Mouse (Mus musculus): ENCODE measurements at regions not wholly inside any gene's neighbourhood (a gene's known extent, or its start where the extent isn't known, plus 50 kb on each side); places are given as distances from the start of the nearest gene placed in this dataset.

GRCm38 (mm10) chr3:50888571-50889210 is 335.6 kb upstream of the Noct start:
- no peak for DNase-seq

GRCm38 (mm10) chr3:50890537-50890936 is 333.7 kb upstream of the Noct start:
- DNase-seq, result no peak

DNA sequence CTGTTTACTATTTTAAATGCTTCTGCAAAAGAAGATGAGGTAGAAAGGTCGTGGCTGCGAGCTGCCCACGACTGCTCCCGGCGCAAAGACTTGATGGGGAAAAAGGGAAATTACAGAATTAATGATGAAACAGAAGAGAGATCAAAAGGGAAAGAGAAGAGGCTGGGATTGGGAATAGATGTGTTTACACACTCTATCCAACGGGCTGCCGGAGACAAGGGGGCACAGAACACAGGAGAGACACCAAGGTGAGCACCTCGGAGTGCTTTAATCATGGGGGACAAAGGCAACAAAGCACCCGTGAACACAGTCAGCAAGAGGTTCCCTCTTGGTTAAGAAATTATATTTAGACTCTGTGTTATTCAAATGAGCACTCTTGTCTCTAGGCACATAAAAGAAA is 326.1 kb upstream of the Noct start:
- no peak for DNase-seq

DNA sequence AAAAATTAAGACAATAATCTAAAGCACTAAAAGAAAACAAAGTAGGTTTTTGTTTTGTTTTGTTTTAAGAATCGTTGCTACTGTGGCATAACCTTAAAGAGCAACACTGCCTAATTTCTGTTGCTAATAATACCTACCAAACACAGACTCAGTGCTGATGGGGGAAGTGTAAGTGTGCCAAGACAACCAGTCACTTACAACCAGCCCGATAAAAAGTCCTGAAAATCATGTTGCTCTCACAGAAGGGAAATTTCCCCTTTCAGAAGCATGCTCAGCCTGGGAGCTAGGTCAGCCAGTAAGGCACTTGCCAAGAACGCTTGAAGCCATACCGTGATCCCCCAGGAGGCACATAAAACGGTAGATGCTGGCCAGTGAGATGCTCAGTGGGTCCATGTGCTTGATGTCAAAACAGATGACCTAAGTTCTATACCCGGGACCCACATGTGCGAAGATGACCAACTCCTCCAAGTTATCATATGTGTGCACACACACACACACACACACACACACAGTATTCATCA is 324.4 kb upstream of the Noct start:
- no peak for DNase-seq

DNA sequence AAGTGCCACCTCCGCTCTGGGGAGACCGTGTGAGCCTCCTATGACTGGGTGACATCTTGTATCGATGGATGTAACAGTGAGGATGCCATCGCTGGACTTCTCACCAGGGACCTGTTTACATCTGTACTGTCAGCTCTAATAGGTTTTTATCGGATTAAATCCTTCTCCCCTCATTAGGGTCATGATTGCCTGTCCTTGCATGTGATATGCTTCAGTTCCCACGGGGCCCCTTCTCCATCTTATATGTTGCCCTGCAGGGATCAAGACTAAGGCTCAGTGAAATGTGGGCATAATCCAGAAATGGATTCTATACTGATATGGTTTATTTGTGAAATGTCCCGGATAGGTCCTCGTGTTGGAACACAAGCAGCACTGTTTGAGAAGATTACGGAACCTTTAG is 323.7 kb upstream of the Noct start:
- no peak for DNase-seq

GRCm38 (mm10) chr3:50901321-50901720 is 322.9 kb upstream of the Noct start:
- DNase-seq, result no peak

- DNase-seq, result no peak
Observed at GRCm38 (mm10) chr3:50902933-50903332, 321.3 kb upstream of the Noct start.

DNA sequence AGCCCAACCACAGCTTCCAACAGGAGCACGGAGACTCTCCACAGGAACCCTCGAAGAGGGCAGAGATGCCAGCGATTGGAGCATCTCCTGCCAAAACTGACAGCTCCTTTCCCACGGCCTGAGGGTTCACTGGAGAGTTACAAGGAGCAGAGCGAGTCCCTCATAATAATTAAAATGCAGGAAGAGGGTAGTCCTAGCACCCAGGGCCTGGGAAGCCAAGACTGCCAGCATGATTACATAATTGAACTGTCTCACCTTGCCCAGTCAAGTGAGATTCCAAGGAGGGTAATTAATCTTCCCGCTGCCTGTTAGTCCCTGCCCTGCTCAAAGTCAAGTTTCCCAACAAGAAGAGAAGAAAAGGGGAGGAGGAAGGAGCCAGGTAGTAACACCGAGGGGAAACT is 319.5 kb upstream of the Noct start:
- DNase-seq, result no peak

DNA sequence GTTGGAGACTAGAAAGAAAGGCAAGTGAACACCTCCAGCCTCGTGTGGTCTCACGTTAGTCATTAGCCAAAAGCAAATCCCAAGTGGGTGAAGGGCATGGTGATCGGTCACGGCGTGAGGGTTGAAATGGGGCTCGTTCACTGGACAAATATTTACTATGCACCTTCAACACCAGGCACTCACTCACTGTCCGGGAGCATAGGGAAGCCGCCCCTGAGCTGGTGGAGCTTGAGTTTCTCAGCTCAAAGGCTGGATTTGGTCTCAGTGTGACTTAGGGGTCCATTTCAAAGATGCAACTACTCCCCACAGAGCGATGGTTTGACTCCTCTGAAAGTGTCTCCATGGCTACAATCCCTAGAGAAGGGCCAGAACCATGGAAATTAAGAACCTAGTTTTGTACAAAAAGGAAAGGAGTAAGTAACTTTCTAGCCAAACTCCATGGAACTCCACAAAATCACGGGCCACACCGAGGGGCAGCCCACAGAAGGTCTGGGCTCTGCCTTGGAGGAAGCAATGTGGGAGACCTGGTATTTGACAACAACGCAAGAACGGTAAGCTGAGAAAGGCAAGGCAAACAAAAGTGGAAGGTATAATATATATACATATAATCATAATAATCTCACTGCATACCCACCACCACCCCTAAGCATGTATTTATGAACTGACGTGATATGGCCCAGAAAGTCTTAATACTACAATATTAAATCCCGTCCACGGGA is 318.8 kb upstream of the Noct start:
- no peak for DNase-seq

- peak; percentile 55 to 82 for DNase-seq
Observed at GRCm38 (mm10) chr3:50905993-50906831, 318.0 kb upstream of the Noct start.

GRCm38 (mm10) chr3:50912980-50913518 is 311.2 kb upstream of the Noct start:
- DNase-seq, result no peak

- no peak for DNase-seq
Observed at GRCm38 (mm10) chr3:50914866-50915365, 309.3 kb upstream of the Noct start.

DNA sequence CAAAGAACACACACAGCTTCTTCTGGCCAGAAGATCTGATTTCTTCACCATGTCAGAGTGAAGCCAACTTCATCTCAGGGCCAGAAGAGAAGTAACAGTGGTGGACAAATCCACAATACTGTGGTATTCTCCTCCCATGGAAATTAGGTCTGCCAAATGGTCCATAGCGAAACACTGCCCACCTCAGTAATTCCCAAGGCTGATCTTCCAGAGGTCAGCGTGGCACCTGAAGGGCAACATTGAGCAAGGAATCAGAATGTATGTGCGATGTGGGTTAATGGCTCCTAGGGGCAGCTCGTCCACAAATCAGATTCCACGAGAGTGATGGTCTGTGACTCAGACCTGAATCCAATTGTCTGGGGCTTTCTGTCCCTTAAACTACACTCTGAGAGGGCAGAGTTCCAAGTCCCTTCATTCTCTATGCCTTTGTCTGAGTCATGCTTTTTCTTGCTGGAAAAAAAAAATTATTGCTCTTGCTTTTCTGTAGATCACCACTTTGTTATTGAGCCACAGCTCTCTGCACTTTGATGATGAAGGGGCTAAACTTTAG is 307.9 kb upstream of the Noct start:
- DNase-seq, result no peak

DNA sequence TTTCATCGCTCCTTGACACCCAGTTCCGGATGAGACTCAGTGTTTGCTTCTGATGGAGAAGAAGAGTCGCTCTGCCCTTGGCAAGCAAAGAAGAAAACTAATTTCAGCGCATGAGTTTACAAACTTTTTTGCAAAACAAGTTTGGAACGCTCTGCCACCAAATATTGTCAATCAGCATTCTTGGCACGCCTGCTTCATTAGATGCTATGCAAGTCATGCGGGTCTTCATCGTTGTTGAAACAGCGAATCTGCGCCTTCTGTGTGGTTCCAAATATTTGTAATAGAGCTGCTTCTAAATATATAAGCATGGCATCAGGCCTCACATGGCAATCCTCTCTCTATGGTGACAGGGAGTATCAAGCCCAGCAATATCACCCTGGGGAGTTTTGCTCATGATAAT is 301.9 kb upstream of the Noct start:
- DNase-seq, result no peak

- DNase-seq, result no peak
Observed at GRCm38 (mm10) chr3:50922832-50923231, 301.4 kb upstream of the Noct start.

GRCm38 (mm10) chr3:50923327-50923726 is 300.9 kb upstream of the Noct start:
- DNase-seq, result no peak

DNA sequence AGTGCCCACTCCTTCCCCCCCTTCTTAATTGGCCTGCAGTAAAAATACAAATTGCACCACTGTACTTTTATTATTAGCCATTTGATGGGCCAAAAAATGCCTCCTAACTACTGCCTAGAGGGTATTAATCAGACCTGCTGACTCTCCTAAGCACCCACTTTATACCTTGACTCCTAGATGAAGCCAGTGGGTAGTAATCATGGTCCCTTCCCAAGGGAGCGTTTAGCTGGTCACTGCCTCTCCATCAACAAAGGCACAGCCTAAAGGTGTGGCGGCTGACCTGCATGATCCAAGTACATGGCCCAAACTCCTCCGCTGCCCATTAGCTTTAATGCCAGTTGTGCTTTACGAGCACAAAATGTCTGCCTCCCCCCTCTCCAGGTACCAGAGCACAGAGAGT is 296.9 kb upstream of the Noct start:
- DNase-seq, result no peak

- no peak for DNase-seq
Observed at GRCm38 (mm10) chr3:50929013-50929412, 295.2 kb upstream of the Noct start.

DNA sequence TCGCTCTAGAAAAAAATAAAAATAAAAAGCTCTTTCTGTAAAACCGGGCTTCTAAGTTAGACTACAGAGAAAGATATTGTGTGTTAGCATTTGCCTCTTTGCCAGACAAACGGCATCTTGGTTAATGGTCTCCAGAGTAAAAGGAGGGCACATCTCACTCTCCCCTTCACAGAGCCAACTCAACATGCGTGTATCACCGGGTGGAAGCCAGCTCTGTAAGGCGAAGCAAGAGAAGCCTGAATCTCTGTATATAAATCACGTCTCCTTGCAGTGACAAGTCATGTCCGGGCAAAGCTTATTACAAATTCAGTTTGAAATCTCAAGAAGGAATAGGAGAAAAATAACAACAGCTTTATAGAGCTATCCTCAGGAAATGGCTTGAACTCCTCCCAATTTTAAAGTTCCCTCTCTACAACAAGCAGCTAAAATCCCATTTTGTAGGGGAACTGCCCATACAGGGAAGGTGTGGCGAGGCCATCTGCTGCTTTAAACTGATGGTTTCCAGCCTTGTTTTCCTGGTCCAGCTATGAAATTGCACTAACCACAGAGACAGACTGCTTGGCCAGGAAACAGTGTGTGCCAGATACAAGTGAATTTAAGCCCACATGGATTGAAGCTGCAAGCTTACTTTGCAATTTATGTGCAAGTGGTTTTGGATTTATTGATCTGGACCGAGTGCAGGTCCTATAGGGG is 291.7 kb upstream of the Noct start:
- no peak for DNase-seq

- DNase-seq, result no peak
Observed at GRCm38 (mm10) chr3:50933090-50933443, 291.2 kb upstream of the Noct start.

DNA sequence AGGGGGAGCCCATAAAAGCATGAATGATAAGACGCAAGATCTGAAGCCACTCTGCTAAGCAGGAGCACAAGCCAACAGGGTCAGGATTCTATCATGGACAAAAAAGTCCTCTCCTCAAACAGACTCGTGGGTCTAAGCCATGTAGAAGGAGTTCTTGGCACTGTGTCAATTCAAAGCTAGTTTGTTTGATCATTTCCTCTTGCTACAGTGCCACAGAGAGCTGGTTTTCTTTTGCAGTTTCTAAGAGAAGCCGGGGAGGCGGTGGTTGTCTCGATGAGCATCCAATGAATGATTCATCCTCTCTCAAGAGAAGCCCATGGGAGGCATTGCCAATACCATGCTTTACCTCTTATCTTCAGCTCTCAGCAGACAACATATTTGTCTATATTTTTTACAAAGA is 284.6 kb upstream of the Noct start:
- DNase-seq, result no peak

- no peak for DNase-seq
Observed at GRCm38 (mm10) chr3:50940656-50941055, 283.6 kb upstream of the Noct start.

Measured in spleen, adult 18-20 months (tissue).